Mouse (Mus musculus): ENCODE results near the gene Mrpl50.

DNA sequence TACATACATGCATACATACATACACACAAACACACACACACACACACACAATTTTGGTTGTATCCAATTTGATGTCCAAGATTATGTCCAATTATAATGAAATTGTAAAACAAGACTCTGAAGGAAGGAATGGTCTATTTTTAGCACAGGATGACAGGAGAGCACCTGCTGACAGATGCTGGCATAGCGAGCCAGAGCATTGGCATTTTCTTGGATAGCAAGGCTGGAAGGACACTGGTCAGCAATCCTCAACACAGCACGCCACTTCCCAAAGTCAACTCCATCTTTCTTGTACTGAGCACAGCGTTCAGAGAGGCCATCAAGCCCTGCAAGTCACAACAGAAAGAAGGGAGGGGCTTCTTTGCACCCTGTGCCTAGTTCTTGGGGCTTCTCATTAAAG, 20.1 kb upstream of the Mrpl50 start:
- TF ChIP-seq GATA1 (IDR thresholded peaks at IDR 0.05; ENCODE audit: low read length) (no peak), TAL1 (IDR thresholded peaks at IDR 0.05; ENCODE audit: low read length) (no peak)
